Mouse (Mus musculus): ENCODE data around the gene Car10. TPM values are rescaled to one million over a fixed set of nuclear protein-coding genes. Genes with fewer than 3 reads are reported as not detected.

Car10 gene
- polyA plus RNA-seq, 2 experiments: 0.70 TPM

GRCm38 (mm10) chr11:93200046-93200445 lies 102.2 kb downstream of the Car10 start:
- ATAC-seq (ENCODE audit: low FRiP score, low read depth): no peak
- no peak for TF ChIP-seq POLR2A (IDR thresholded peaks at IDR 0.05; ENCODE audit: borderline replicate concordance, extremely low read depth, insufficient read depth, insufficient read length)
- no peak overlapping the region for H3K9ac ChIP-seq (ENCODE audit: low read depth, low read length, severe bottlenecking)

GRCm38 (mm10) chr11:93217457-93217856 lies 119.6 kb downstream of the Car10 start:
- Histone ChIP-seq H3K27ac (replicated peaks; ENCODE audit: low read depth, low read length) (no peak overlapping the region), H3K27me3 (ENCODE audit: control insufficient read depth, insufficient read depth, low read length) (no peaks in the 10 kb centered on the region), H3K4me2 (replicated peaks; ENCODE audit: low read depth, low read length, severe bottlenecking) (no peak overlapping the region), H3K4me3 (replicated peaks; ENCODE audit: low read length) (no peak overlapping the region), H3K9me3 (ENCODE audit: control insufficient read depth, low read length) (no peaks in the 10 kb centered on the region), H3K36me3 (ENCODE audit: control insufficient read depth, insufficient read depth, low read length) (no peaks in the 10 kb centered on the region), H3K4me1 (ENCODE audit: control insufficient read depth, insufficient read depth, low read length) (no peaks in the 10 kb centered on the region), H3K9ac (ENCODE audit: low read depth, low read length, severe bottlenecking) (no peak overlapping the region)
- ATAC-seq (ENCODE audit: low FRiP score, low read depth) (no peak), DNase-seq (ENCODE audit: low spot score) (no peak)
- TF ChIP-seq POLR2A (IDR thresholded peaks at IDR 0.05; ENCODE audit: borderline replicate concordance, extremely low read depth, insufficient read depth, insufficient read length): no peak

More at GRCm38 (mm10) chr11:93200046-93200445, 102.2 kb downstream of the Car10 start:
- no peaks in the 10 kb centered on the region for H3K36me3 ChIP-seq (ENCODE audit: control insufficient read depth, insufficient read depth, low read length)
- no peak for DNase-seq (ENCODE audit: low spot score)
- WGBS: 91% methylated on average over 3 of the region's 3 CpGs
- no peak overlapping the region for H3K4me3 ChIP-seq (replicated peaks; ENCODE audit: low read length)
- H3K27ac ChIP-seq (replicated peaks; ENCODE audit: low read depth, low read length): no peak overlapping the region
- H3K4me2 ChIP-seq (replicated peaks; ENCODE audit: low read depth, low read length, severe bottlenecking): no peak overlapping the region
- no peaks in the 10 kb centered on the region for H3K9me3 ChIP-seq (ENCODE audit: control insufficient read depth, low read length)
- no peaks in the 10 kb centered on the region for H3K27me3 ChIP-seq (ENCODE audit: control insufficient read depth, insufficient read depth, low read length)
- no peaks in the 10 kb centered on the region for H3K4me1 ChIP-seq (ENCODE audit: control insufficient read depth, insufficient read depth, low read length)

GRCm38 (mm10) chr11:93230057-93230456 lies 132.2 kb downstream of the Car10 start:
- TF ChIP-seq POLR2A (IDR thresholded peaks at IDR 0.05; ENCODE audit: borderline replicate concordance, extremely low read depth, insufficient read depth, insufficient read length): no peak
- no peak overlapping the region for H3K9ac ChIP-seq (ENCODE audit: low read depth, low read length, severe bottlenecking)
- H3K9me3 ChIP-seq (ENCODE audit: control insufficient read depth, low read length): no peaks in the 10 kb centered on the region
- no peaks in the 10 kb centered on the region for H3K27me3 ChIP-seq (ENCODE audit: control insufficient read depth, insufficient read depth, low read length)
- no peaks in the 10 kb centered on the region for H3K4me1 ChIP-seq (ENCODE audit: control insufficient read depth, insufficient read depth, low read length)
- no peak for DNase-seq (ENCODE audit: low spot score)
- no peak overlapping the region for H3K4me3 ChIP-seq (replicated peaks; ENCODE audit: low read length)
- no peak for ATAC-seq (ENCODE audit: low FRiP score, low read depth)
- no peak overlapping the region for H3K4me2 ChIP-seq (replicated peaks; ENCODE audit: low read depth, low read length, severe bottlenecking)
- no peaks in the 10 kb centered on the region for H3K36me3 ChIP-seq (ENCODE audit: control insufficient read depth, insufficient read depth, low read length)
- H3K27ac ChIP-seq (replicated peaks; ENCODE audit: low read depth, low read length): no peak overlapping the region

GRCm38 (mm10) chr11:93249771-93250265 lies 152.0 kb downstream of the Car10 start:
- Histone ChIP-seq H3K27ac (replicated peaks; ENCODE audit: low read depth, low read length) (no peak overlapping the region), H3K4me2 (replicated peaks; ENCODE audit: low read depth, low read length, severe bottlenecking) (no peak overlapping the region), H3K4me1 (ENCODE audit: control insufficient read depth, insufficient read depth, low read length) (no peaks in the 10 kb centered on the region), H3K9me3 (ENCODE audit: control insufficient read depth, low read length) (no peaks in the 10 kb centered on the region), H3K9ac (ENCODE audit: low read depth, low read length, severe bottlenecking) (no peak overlapping the region), H3K36me3 (ENCODE audit: control insufficient read depth, insufficient read depth, low read length) (no peaks in the 10 kb centered on the region), H3K27me3 (ENCODE audit: control insufficient read depth, insufficient read depth, low read length) (no peaks in the 10 kb centered on the region), H3K4me3 (replicated peaks; ENCODE audit: low read length) (no peak overlapping the region)
- DNase-seq (ENCODE audit: low spot score) (no peak), ATAC-seq (ENCODE audit: low FRiP score, low read depth) (no peak)
- TF ChIP-seq POLR2A (IDR thresholded peaks at IDR 0.05; ENCODE audit: borderline replicate concordance, extremely low read depth, insufficient read depth, insufficient read length): no peak
- 85% methylated on average over 6 of the region's 6 CpGs for WGBS

- no peak for TF ChIP-seq POLR2A (IDR thresholded peaks at IDR 0.05; ENCODE audit: borderline replicate concordance, extremely low read depth, insufficient read depth, insufficient read length)
- no peak overlapping the region for H3K27ac ChIP-seq (replicated peaks; ENCODE audit: low read depth, low read length)
- H3K9ac ChIP-seq (ENCODE audit: low read depth, low read length, severe bottlenecking): no peak overlapping the region
- no peaks in the 10 kb centered on the region for H3K27me3 ChIP-seq (ENCODE audit: control insufficient read depth, insufficient read depth, low read length)
- 75% methylated on average over 5 of the region's 5 CpGs for WGBS
- H3K4me3 ChIP-seq (replicated peaks; ENCODE audit: low read length): no peak overlapping the region
- no peak for ATAC-seq (ENCODE audit: low FRiP score, low read depth)
- H3K4me1 ChIP-seq (ENCODE audit: control insufficient read depth, insufficient read depth, low read length): no peaks in the 10 kb centered on the region
- no peak overlapping the region for H3K4me2 ChIP-seq (replicated peaks; ENCODE audit: low read depth, low read length, severe bottlenecking)
- no peaks in the 10 kb centered on the region for H3K9me3 ChIP-seq (ENCODE audit: control insufficient read depth, low read length)
- DNase-seq (ENCODE audit: low spot score): no peak
- H3K36me3 ChIP-seq (ENCODE audit: control insufficient read depth, insufficient read depth, low read length): no peaks in the 10 kb centered on the region
Measured at GRCm38 (mm10) chr11:93251766-93252165, 153.9 kb downstream of the Car10 start.

- H3K4me1 ChIP-seq (ENCODE audit: control insufficient read depth, insufficient read depth, low read length): 0 out of 2 replicates have a peak, but pooled peaks cover 5% of the 10 kb centered on the region
- H3K9ac ChIP-seq (ENCODE audit: low read depth, low read length, severe bottlenecking): no peak overlapping the region
- ATAC-seq (ENCODE audit: low FRiP score, low read depth) (no peak), DNase-seq (ENCODE audit: low spot score) (no peak)
- H3K4me3 ChIP-seq (replicated peaks; ENCODE audit: low read length): no peak overlapping the region
- no peak for TF ChIP-seq POLR2A (IDR thresholded peaks at IDR 0.05; ENCODE audit: borderline replicate concordance, extremely low read depth, insufficient read depth, insufficient read length)
- WGBS: 64% methylated on average over 3 of the region's 3 CpGs
- H3K9me3 ChIP-seq (ENCODE audit: control insufficient read depth, low read length): no peaks in the 10 kb centered on the region
- no peak overlapping the region for H3K27ac ChIP-seq (replicated peaks; ENCODE audit: low read depth, low read length)
- no peaks in the 10 kb centered on the region for H3K36me3 ChIP-seq (ENCODE audit: control insufficient read depth, insufficient read depth, low read length)
- H3K4me2 ChIP-seq (replicated peaks; ENCODE audit: low read depth, low read length, severe bottlenecking): no peak overlapping the region
- no peaks in the 10 kb centered on the region for H3K27me3 ChIP-seq (ENCODE audit: control insufficient read depth, insufficient read depth, low read length)
Measured at GRCm38 (mm10) chr11:93263979-93264378, 166.2 kb downstream of the Car10 start.
